Mouse (Mus musculus) CD8-positive naive resting alpha-beta T cell, adult 57 days (primary cell): ENCODE results near the gene Slc25a54. TPM values are rescaled to one million over a fixed set of nuclear protein-coding genes. Genes with fewer than 3 reads are reported as not detected.

Source experiments
- total RNA-seq: library from RNA; stranded (reverse); gene quantifications from one replicate; pipeline ENCODE4 v1.2.4, GENCODE M21; 2023

The Slc25a54 gene
- not detected for total RNA-seq

DNA sequence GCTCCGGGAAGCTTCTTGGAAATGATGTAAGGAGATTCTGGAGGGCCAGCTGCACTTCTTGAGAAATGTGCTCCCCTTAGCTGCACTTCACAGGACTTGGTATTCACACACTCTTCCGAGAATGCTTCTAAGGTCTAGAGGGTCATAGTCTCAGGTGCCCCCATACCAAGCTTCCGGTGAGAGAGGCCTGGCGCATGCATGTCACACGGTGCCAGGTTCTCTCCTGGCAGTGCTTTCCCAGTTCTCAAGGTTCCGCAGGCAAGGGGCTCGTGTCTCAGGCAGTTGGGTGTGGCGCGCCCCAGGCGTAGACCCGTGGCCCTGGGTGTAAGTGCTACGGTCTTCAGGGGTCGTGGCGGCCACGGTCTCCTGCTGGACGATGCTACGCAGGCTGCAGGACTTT is at the start of gene Slc25a54:
Gene Slc25a54 (plus strand): TSS at position 301 of the 400 bp plus-strand sequence.

DNA sequence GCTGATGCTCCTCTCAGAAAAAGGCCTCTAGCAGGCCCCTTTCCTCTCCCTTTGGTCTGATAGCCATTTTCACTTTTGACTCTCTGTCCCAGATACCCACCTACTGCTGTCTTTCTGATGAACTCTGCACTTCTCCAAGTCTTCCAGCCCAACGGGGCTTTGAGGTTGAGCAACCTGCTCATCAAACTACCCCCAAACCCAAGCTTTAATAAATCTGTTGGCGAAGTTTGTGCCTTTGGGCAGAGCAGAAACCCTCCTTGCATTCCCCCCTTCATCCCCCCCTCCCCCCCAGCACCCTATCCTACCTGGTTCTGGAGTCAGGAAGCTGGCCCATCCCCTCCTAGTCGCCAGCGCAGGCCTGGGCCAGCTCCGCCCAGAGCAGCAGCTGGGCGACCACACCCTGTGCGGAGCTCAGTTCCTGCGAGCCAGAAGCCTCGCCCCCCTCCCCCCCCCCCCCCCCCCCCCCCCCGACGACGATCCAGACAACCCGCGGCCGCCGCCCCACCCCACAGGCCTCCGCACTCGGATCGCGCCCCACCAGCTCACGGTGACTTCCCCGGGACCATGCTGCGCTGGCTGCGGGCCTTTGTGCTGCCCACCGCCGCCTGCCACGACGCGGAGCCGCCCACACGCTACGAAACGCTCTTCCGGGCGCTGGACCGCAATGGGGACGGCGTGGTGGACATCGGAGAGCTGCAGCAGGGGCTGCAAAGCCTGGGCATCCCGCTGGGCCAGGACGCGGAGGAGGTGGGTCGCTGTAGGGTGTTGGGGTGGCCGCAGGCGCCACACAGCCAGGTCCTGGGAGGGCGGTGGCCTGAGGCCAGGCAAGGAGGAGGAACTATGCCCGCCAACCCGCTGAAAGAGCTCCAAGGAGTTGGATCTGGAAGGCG is 42.6 kb downstream of the Slc25a54 start, which contains the start of gene Slc25a24:
Gene Slc25a24 (plus strand): TSS at position 509 of the 890 bp plus-strand sequence.

Other genes starting within 250 kb of the Slc25a54 start
- gene Stxbp3, start 239.9 kb upstream of the Slc25a54 start, total RNA-seq: 71.6 TPM
- gene Fndc7, start 190.5 kb upstream of the Slc25a54 start, total RNA-seq: 0.34 TPM
- gene Prpf38b, start 168.7 kb upstream of the Slc25a54 start, total RNA-seq: 196 TPM
- 0.46 TPM for gene Henmt1, start 140.6 kb upstream of the Slc25a54 start, total RNA-seq
- not detected for gene Gm9857, start 140.0 kb upstream of the Slc25a54 start, total RNA-seq
- 10.1 TPM for gene Fam102b, start 52.9 kb upstream of the Slc25a54 start, total RNA-seq
- gene Slc25a24, start 42.7 kb downstream of the Slc25a54 start, total RNA-seq: 3.6 TPM